Mouse (Mus musculus): ENCODE measurements at regions not wholly inside any gene's neighbourhood (a gene's known extent, or its start where the extent isn't known, plus 50 kb on each side); places are given as distances from the start of the nearest gene placed in this dataset.

- CTCF ChIA-PET: no interaction called here
Measured at GRCm38 (mm10) chr6:49523184-49523583, 127.8 kb downstream of the Stk31 start.

- CTCF ChIA-PET: no interaction called here
Measured at GRCm38 (mm10) chr6:49523696-49524095, 128.3 kb downstream of the Stk31 start.

DNA sequence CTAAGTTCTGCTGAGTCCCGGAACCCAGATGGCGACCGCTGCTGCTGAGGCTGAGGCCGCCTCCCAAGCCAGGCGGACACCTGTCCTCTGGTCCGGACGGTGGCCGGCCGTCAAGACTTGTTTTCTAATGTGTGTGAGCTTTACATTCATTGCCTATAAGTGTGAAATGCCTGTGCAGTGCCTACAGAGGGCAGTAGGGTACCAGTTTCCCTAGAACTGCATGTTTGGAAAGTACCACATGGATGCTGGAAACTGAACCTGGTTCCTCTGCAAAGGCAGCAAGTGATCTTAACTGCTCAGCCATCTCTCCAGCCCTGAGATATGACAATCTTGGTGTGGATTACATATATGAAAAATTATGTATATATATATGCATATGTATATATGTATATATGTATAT, 138.6 kb downstream of the Stk31 start:
- CTCF ChIA-PET: no interaction called here

GRCm38 (mm10) chr6:49534551-49534950, 139.1 kb downstream of the Stk31 start:
- CTCF ChIA-PET: no interaction called here

- CTCF ChIA-PET: no interaction called here
Measured at GRCm38 (mm10) chr6:49544946-49545345, 149.5 kb downstream of the Stk31 start.

DNA sequence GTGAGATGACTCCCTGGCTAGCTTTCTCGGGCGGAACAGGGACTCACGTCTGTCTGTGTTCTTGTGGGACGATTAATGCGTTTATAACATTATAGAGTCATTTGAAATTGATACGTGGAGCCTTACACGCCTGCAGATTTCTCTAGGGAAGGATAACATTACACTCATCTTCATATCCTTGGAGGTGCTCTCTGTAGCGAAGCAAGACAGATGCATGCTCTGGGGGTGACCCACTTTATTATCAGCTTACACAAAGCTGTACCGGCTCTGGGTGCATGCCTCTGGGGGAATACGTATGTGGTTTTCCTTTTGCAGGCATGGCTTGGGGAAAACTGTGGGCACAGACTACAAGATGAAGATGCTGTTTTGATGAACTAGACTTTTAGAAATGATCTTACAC, 159.7 kb downstream of the Stk31 start:
- CTCF ChIA-PET: interaction anchor here (0.7 kb wide), 1 partner anchor 115 kb away, joined by 7 read pairs; no protein-coding TSS in a partner anchor

GRCm38 (mm10) chr6:49558508-49558907, 163.1 kb downstream of the Stk31 start:
- CTCF ChIA-PET: no interaction called here

DNA sequence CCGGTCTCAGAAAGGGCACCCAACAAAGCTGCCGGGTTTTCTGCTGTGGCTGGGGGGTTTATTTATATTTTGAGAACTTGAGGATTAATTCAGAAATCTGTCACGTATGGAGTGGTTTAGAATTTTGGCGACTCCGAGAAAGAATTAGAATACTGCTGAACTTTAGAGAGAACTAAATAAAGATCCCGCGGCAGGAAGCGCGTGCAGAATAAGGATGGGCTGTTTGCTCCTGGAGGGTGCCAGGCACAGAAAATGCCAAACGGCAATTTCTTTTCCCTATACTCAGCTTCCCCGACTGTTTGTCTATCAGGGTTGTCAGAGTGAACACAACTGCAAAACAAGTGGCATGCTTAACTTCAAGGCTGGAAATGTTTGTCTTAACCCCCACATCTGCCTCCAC, 163.7 kb downstream of the Stk31 start:
- CTCF ChIA-PET: no interaction called here

DNA sequence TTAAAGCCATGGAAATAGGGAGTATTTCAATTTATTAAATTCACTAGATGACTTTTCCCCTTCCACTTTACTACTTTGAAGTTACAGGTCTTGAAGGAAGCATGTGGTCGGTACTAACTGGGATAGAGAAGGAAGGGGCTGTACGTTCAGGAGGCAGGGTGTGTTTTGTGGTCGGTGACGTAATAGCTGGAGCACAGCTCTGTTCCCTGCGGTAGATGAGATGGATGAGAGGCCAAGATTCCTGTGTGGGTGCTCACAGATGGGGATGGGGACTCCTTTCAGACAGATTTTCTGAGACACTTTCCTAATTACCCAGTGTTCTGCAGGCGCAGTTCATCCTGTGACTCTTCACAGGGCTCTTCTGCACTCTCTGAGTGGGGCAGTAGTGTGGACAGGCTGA, 182.9 kb downstream of the Stk31 start:
- CTCF ChIA-PET: no interaction called here

- CTCF ChIA-PET: no interaction called here
Measured at GRCm38 (mm10) chr6:49579691-49580090, 184.3 kb downstream of the Stk31 start.

GRCm38 (mm10) chr6:49582040-49582707, 186.8 kb downstream of the Stk31 start:
- CTCF ChIA-PET: no interaction called here

DNA sequence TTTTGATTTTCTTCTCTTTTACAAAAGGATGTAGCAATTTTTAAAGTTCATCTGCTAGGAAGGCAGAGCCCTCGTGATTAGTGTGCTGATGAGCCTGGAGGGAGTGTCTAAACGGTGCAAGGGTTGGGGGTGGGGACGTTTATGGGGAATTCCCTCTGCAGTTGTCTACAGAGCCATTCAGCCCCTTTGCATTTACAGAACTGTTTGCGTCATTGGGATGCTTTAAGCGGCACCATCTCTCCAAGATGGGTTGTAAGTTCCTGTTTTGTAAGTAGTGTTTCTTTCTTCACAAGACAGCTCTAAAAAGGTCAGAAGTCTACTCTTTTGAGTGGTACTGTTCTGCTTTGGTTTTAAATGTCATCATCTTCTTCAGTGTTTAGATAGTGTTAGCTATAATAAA, 191.1 kb downstream of the Stk31 start:
- CTCF ChIA-PET: no interaction called here

DNA sequence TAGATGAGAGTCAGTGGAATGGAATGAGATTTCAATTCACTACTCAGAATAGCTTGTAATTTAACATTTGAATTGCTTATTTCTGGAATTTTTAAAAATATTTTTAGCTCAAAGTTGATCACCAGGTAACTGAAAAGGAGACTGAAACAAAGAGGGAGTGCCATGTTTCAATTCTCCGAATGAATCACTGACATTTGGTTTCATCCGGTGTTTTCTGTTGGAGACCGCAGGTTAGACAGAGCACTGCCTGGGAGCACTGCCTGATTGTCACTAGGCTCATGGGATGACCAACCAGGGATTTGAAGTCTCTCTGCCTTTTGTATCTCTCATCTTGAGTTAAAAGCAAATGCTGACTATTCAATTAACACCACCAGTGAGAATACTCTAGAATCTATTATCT, 193.3 kb downstream of the Stk31 start:
- CTCF ChIA-PET: no interaction called here

DNA sequence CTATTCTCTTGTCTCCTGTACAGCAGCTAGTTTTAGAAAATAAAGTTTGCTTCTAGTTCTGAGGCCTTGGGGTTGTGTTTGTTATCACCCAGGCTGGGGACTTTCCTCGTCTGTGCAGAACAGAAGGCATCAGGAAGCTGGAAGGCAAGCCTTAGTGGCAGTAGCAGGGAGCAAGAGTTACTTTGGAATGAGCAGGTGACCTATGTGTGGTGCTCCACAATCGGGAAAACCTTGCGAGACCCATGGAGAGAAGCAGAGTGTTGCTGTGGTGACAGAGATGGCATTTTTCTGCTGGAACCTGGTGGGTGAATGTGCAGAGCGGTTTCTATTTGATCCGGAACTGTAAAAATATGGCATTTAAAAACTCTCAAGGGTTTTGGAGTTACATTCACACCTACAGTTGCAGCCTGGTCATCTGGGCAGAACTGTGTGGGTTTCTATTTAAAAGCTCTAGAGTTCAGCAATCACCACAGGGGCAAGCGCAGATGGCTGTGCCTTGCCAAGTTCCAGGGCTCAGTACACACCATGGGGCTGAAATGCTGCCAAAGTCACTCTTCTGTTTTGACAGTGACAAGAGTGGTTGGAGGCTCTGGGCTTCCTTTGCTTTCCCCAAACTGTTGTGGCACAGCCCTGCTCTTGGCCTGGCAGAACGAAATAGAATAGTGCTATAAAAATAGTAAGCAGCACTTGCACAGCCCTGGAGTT, 195.7 kb downstream of the Stk31 start:
- CTCF ChIA-PET: interaction anchor here (0.5 kb wide), 1 partner anchor 13 kb away, joined by 3 read pairs; no protein-coding TSS in a partner anchor

DNA sequence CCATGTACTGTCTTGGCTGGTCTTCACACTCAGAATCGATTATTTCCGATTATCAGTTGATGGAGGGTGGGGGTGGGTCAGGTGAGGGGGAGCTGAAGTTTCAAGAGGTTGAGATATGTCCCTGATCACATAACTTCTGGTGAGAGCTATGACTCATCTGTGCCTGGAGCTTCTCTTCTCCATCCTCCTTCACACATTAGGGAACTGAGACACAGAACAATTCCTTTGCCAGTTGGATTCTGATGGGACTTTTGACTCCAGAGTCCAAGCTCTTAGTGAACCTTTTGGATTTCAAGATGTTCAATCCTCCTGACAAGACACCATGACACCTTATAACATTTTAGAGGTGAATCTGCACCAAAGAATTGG, 196.2 kb downstream of the Stk31 start:
- CTCF ChIA-PET: interaction anchor here (0.5 kb wide), 1 partner anchor 12 kb away, joined by 3 read pairs; no protein-coding TSS in a partner anchor

DNA sequence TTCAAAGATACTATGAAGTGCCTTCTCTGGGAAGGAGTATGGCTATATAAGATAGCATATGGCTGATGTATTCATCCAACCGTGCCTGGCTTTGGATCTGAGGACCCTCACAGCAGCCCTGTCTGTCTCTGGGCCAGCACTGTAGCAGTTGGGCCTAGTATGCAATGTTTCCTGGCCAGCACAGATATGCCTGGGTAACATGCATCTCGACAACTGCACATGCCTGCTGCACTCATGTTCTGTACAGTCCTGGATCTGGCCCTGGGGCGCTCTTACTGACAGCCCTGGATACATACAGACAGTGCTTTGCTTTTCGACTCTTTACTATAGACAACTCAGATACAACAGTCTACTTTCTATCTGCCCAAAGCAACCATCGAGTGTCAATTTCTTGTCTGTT, 197.3 kb downstream of the Stk31 start:
- CTCF ChIA-PET: no interaction called here

GRCm38 (mm10) chr6:49603201-49603600, 207.8 kb downstream of the Stk31 start:
- CTCF ChIA-PET: interaction anchor here (0.8 kb wide), 1 partner anchor 12 kb away, joined by 3 read pairs; no protein-coding TSS in a partner anchor

DNA sequence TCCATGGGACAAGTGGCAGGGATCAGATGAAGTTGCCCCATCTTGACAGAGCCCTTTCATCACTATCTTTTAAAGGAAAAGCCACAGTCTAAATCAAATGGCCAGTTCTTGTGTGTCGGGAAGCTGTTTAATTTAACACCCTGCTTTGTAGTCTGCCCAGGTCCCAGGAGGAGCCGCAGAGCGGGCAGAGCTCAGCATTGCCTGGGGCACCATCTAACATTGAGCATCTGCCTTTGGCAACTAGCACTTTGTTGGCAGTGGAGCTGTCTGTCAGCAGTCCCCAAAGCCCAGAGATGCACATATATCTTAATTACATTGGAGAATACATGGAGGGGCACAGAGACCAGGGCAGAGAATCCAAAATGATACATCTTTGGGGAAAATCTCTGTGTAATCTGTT, 208.4 kb downstream of the Stk31 start:
- CTCF ChIA-PET: interaction anchor here (0.8 kb wide), 1 partner anchor 12 kb away, joined by 3 read pairs; no protein-coding TSS in a partner anchor

GRCm38 (mm10) chr6:49606028-49606427, 210.6 kb downstream of the Stk31 start:
- CTCF ChIA-PET: no interaction called here

DNA sequence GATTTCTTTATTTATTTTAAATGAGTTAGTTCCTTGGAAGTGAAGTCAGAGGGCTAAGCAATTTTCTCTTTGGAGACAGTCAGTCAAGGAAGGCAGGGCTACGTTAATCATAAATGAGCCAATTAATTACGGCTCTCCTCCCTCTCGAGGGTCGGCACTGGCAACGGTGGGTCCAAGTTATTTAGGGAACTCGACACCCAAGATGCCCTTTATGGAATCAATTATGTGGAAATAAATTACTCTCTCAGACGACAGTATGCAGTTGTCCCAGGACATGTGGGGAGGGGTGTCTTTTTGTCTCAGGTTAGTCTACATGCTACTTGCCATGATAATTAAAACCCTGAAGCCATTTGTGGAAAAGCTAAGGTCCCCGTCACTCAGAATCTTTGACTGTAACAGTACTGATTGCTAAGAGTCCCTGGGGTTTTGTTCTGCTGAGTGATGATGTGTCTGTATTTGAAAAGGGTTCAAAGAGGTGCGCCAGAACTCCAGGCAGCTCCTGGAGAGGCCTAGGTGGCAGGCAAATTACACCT, 211.3 kb downstream of the Stk31 start:
- CTCF ChIA-PET: no interaction called here

DNA sequence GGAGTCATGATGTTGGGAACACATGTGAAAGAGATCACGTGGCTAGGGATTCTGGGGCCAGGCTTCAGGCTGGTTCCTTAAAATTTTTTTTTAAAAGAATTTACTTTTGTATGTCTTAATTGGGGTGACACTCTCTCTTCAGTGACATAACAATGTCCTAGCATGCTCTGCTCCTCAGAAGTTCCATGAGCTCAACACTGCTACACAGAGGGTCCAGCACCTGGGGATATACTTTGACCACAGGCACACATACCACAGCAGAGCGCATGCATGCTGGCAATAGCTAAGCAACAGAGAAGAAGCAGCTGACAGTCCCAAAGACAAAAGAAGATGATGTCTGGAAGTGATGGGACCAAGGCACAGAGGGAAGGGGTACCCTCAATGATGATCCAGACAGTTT, 198.4 kb upstream of the Npy start:
- CTCF ChIA-PET: no interaction called here

- CTCF ChIA-PET: no interaction called here
Measured at GRCm38 (mm10) chr6:49624564-49624963, 197.9 kb upstream of the Npy start.

- CTCF ChIA-PET: no interaction called here
Measured at GRCm38 (mm10) chr6:49633470-49634095, 188.9 kb upstream of the Npy start.
